Mouse (Mus musculus) kidney, postnatal 0 days (tissue): Measurements from ENCODE around the gene Zfp575. TPM values are rescaled to one million over a fixed set of nuclear protein-coding genes. Genes with fewer than 3 reads are reported as not detected.
A peak's percentile ranks its signal among the peaks of the same experiment; 100 is the strongest.

Source experiments
- ATAC-seq: fragments of 200-750 bp; cut with Nextera tagmentation; replicated peaks from 2 replicates; pipeline ENCODE4 v1.8.0; 2017; ENCODE audit warnings: low read depth, moderate number of reproducible peaks, moderate TSS enrichment, moderate library complexity; ENCODE audit not compliant: low FRiP score
- DNase-seq: peaks from one replicate; pipeline ENCODE4 v3.0.0-alpha.2; 2016; ENCODE audit warnings: low spot score
- H3K27ac ChIP-seq: fragments of 300-500 bp; sonication (generic); 2 replicates; pipeline ENCODE4 v1.5.1; 2014; ENCODE audit warnings: mild to moderate bottlenecking
- H3K27me3 ChIP-seq: fragments of 300-500 bp; sonication (generic); 2 replicates; pipeline ENCODE4 v1.6.1; 2014; ENCODE audit warnings: low read length, mixed read lengths; ENCODE audit not compliant: insufficient read depth
- H3K36me3 ChIP-seq: fragments of 300-500 bp; sonication (generic); 2 replicates; pipeline ENCODE4 v1.6.1; 2014; ENCODE audit warnings: low read length, mixed read lengths; ENCODE audit not compliant: insufficient read depth
- H3K4me1 ChIP-seq: fragments of 300-500 bp; sonication (generic); replicated peaks from 2 replicates; pipeline ENCODE4 v1.6.1; 2014; ENCODE audit warnings: antibody characterized with exemption, low read length, mixed read lengths; ENCODE audit not compliant: insufficient read depth
- H3K4me2 ChIP-seq: fragments of 300-500 bp; sonication (generic); 2 replicates; pipeline ENCODE4 v1.6.1; 2014; ENCODE audit warnings: mild to moderate bottlenecking, low read length, moderate library complexity, mixed read lengths
- H3K4me3 ChIP-seq: fragments of 300-500 bp; sonication (generic); replicated peaks from 2 replicates; pipeline ENCODE4 v1.5.1; 2014; ENCODE audit warnings: low read depth, low read length
- H3K9ac ChIP-seq: fragments of 300-500 bp; sonication (generic); 2 replicates; pipeline ENCODE4 v1.6.1; 2014; ENCODE audit warnings: low read depth, low read length
- H3K9me3 ChIP-seq: fragments of 300-500 bp; sonication (generic); replicated peaks from 2 replicates; pipeline ENCODE4 v1.6.1; 2016; ENCODE audit warnings: low read length, inconsistent platforms, mixed read lengths
- CTCF ChIP-seq: IDR thresholded peaks from 2 replicates; pipeline ENCODE4 v1.5.1; 2016; ENCODE audit warnings: antibody characterized with exemption, low read depth, mild to moderate bottlenecking, moderate library complexity
- WGBS: fragments of 180-500 bp; shearing (Covaris S2); extraction: QIAGEN DNeasy Blood & Tissue Kit; methylation state at CpG from one replicate; pipeline ENCODE4 v1.1.7; 2014; 5-methylcytosine and 5-hydroxymethylcytosine counted together
- polyA plus RNA-seq: library from polyadenylated mRNA; unstranded; fragments of >200 nt; fragmentation: Nextera tagmentation; extraction: Ambion mirVana; gene quantifications from 2 replicates; pipeline ENCODE4 v1.2.1, GENCODE M21; 2015

The Zfp575 gene
- polyA plus RNA-seq: 4.0 and 4.3 TPM in 2 replicates

GRCm38 (mm10) chr7:24587330-24588105 is at the start of gene Zfp575, which contains the start of gene Ethe1:
Gene Zfp575 (minus strand): TSS chr7:24587641.
Gene Ethe1 (plus strand): TSS chr7:24587543.
- ATAC-seq: 0 out of 2 replicates have a peak, but pooled peaks have one; percentile 12
- H3K27ac ChIP-seq: no peak within 1 kb of the TSS
- WGBS: 8% methylated on average over 30 of the region's 30 CpGs

GRCm38 (mm10) chr7:24637046-24637445 is 49.6 kb upstream of the Zfp575 start:
- H3K27ac ChIP-seq: no peak overlapping the region
- no peaks in the 10 kb centered on the region for H3K9me3 ChIP-seq
- no peak overlapping the region for H3K9ac ChIP-seq
- H3K27me3 ChIP-seq: peaks cover 17% of the 10 kb centered on the region
- WGBS: 4% methylated on average over 17 of the region's 18 CpGs
- H3K4me2 ChIP-seq: no peak overlapping the region
- no peak overlapping the region for H3K4me3 ChIP-seq
- no peak for DNase-seq
- no peaks in the 10 kb centered on the region for H3K36me3 ChIP-seq
- no peaks in the 10 kb centered on the region; the same call in 1 of the 2 replicates for H3K4me1 ChIP-seq
- no peak for ATAC-seq
- TF ChIP-seq CTCF: no peak

More at GRCm38 (mm10) chr7:24587330-24588105, at the start of gene Zfp575, which contains the start of gene Ethe1:
- no peak for TF ChIP-seq CTCF
- Histone ChIP-seq H3K27me3 (0 out of 2 replicates have a peak, but pooled peaks cover 3% of the 10 kb centered on the region), H3K9ac (peak within 1 kb of the TSS; percentile 64), H3K36me3 (no peaks in the 10 kb centered on the region), H3K9me3 (no peaks in the 10 kb centered on the region), H3K4me3 (peak within 1 kb of the TSS; percentile 41), H3K4me2 (peak within 1 kb of the TSS; percentile 62), H3K4me1 (0 out of 2 replicates have a peak, but pooled peaks cover 4% of the 10 kb centered on the region)
- DNase-seq: peak; percentile 80

GRCm38 (mm10) chr7:24636264-24636663 is 48.8 kb upstream of the Zfp575 start, which contains the start of gene Lypd3:
Gene Lypd3 (plus strand): TSS chr7:24636550.
- 17% methylated on average over 15 of the region's 15 CpGs for WGBS
- Histone ChIP-seq H3K4me2 (no peak within 1 kb of the TSS), H3K27ac (no peak within 1 kb of the TSS), H3K36me3 (no peaks in the 10 kb centered on the region), H3K9ac (no peak within 1 kb of the TSS), H3K4me1 (no peaks in the 10 kb centered on the region; the same call in 1 of the 2 replicates), H3K27me3 (peaks cover 17% of the 10 kb centered on the region), H3K4me3 (no peak within 1 kb of the TSS), H3K9me3 (no peaks in the 10 kb centered on the region)
- ATAC-seq (no peak; the same call in 1 of the 2 replicates), DNase-seq (no peak)
- TF ChIP-seq CTCF: no peak

- Histone ChIP-seq H3K4me2 (no peak overlapping the region), H3K27ac (no peak overlapping the region), H3K4me1 (no peaks in the 10 kb centered on the region), H3K4me3 (no peak overlapping the region), H3K9me3 (no peaks in the 10 kb centered on the region), H3K36me3 (no peaks in the 10 kb centered on the region), H3K9ac (no peak overlapping the region), H3K27me3 (no peaks in the 10 kb centered on the region)
- 80% methylated on average over 10 of the region's 10 CpGs for WGBS
- DNase-seq: no peak
- no peak for ATAC-seq
- TF ChIP-seq CTCF: no peak
Measured at GRCm38 (mm10) chr7:24630116-24630880, 42.9 kb upstream of the Zfp575 start.

- TF ChIP-seq CTCF: no peak
- no peaks in the 10 kb centered on the region for H3K4me1 ChIP-seq
- no peaks in the 10 kb centered on the region for H3K36me3 ChIP-seq
- no peak overlapping the region for H3K9ac ChIP-seq
- DNase-seq (no peak), ATAC-seq (no peak)
- no peaks in the 10 kb centered on the region for H3K27me3 ChIP-seq
- H3K4me3 ChIP-seq: no peak overlapping the region
- no peak overlapping the region for H3K27ac ChIP-seq
- WGBS: 66% methylated on average over 4 of the region's 4 CpGs
- H3K4me2 ChIP-seq: no peak overlapping the region
- H3K9me3 ChIP-seq: no peaks in the 10 kb centered on the region
Measured at GRCm38 (mm10) chr7:24629672-24630071, 42.2 kb upstream of the Zfp575 start.
